Mouse (Mus musculus): Measurements from ENCODE around the gene Foxo3. TPM values are rescaled to one million over a fixed set of nuclear protein-coding genes. Genes with fewer than 3 reads are reported as not detected.
A peak's percentile ranks its signal among the peaks of the same experiment; 100 is the strongest.

Foxo3 gene
- polyA plus RNA-seq (2012; ENCODE audit: insufficient read depth, insufficient read length, missing spikeins): 4.7 and 6.4 TPM in 2 replicates

DNA sequence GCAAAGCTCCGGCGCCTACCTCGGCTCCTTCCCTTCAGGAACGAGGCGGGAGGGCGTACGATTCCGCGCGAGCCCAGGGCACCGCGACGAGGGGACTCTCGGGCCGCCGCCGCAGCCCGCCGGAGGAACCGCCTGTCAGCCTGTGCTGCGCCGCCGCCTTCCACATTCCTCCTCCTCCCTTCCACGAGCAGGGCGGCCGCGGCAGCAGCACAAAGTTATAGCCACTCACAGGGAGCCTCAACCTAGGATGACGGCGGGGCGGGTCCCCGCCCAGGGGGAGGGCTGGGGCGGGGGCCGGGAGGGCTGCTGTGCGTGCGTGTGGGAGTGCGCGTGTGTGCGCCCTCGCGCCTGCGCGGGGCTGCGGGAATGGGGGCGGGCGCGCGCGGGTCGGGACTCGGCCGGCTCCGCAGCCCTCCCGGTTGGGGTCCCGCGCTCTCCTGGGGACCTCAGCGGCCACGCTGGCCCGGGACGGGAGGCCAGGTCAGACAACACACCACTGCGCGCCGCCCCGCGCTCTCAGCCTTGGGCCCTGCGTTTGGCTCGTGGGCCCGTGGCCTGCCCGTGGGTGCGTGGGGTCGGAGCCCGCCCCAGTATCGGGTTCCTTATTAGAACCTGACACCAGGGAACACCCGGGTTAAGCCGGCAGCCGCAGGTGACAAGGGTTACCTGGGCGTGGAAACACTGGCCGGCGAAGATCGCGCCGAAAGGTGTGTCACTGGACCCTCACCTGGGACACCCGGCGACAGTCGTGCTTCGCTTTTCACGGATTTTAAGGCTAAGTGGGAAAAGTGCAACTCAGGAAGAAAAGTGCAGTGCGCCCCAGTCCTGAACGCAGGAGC lies at the start of gene Foxo3:
Foxo3 (minus strand) TSS at position 249 of the 839 bp plus-strand sequence.
- Histone ChIP-seq H3K4me3 (ENCODE audit: insufficient read depth, low read depth, low read length) (peak within 1 kb of the TSS; percentile 88), H3K4me1 (ENCODE audit: control insufficient read depth, insufficient read depth, insufficient read length, low read length) (peaks cover 13% of the 10 kb centered on the region), H3K27ac (replicated peaks; ENCODE audit: low read depth, low read length) (peak within 1 kb of the TSS; percentile 83)

DNA sequence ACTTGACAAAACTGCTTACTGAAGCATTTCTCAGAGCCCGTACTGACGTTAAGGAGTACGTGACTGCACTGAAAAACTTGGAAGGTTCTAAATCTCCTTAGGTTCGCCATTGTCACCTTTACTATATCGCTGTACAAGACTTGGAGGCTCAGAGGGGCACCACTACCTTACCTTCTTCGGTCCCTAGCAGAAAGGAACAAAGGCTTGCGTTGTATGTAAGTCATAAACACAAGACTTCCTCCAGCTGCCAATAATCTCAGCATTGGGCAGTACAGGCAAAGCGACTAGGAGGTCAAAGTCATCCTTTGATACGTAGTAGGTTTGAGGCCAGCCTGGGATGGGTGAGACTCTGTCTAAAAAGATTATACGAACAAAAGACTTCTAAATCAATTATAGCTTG lies 48.8 kb upstream of the Foxo3 start:
- H3K27ac ChIP-seq (replicated peaks; ENCODE audit: low read depth, low read length): no peak overlapping the region
- no peak overlapping the region for H3K4me3 ChIP-seq (ENCODE audit: insufficient read depth, low read depth, low read length)
- no peaks in the 10 kb centered on the region for H3K4me1 ChIP-seq (ENCODE audit: control insufficient read depth, insufficient read depth, insufficient read length, low read length)

- Histone ChIP-seq H3K4me3 (ENCODE audit: insufficient read depth, low read depth, low read length) (no peak overlapping the region), H3K4me1 (ENCODE audit: control insufficient read depth, insufficient read depth, insufficient read length, low read length) (no peaks in the 10 kb centered on the region), H3K27ac (replicated peaks; ENCODE audit: low read depth, low read length) (no peak overlapping the region)
Measured at GRCm38 (mm10) chr10:42323978-42324377, 47.4 kb upstream of the Foxo3 start.

- Histone ChIP-seq H3K4me3 (ENCODE audit: insufficient read depth, low read depth, low read length) (no peak overlapping the region), H3K27ac (replicated peaks; ENCODE audit: low read depth, low read length) (no peak overlapping the region), H3K4me1 (ENCODE audit: control insufficient read depth, insufficient read depth, insufficient read length, low read length) (no peaks in the 10 kb centered on the region)
Measured at GRCm38 (mm10) chr10:42313222-42313786, 36.7 kb upstream of the Foxo3 start.

- Histone ChIP-seq H3K27ac (replicated peaks; ENCODE audit: low read depth, low read length) (no peak overlapping the region), H3K4me3 (ENCODE audit: insufficient read depth, low read depth, low read length) (no peak overlapping the region), H3K4me1 (ENCODE audit: control insufficient read depth, insufficient read depth, insufficient read length, low read length) (no peaks in the 10 kb centered on the region)
Measured at GRCm38 (mm10) chr10:42312557-42312956, 36.0 kb upstream of the Foxo3 start.

DNA sequence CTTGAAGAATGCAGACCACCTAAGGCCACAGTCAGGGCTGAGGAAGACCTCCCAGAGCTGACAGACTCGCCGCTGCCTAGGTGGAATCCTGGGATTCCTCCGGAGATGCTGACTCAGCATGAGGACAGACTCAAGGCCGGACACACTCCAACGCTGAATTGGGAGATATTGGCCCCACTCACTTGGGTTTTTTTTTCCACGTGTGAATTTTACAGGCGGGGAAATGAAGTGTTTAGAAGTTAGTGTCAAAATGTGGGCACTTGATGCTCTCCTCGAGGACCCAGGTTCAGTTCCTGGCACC lies 32.1 kb upstream of the Foxo3 start:
- no peaks in the 10 kb centered on the region for H3K4me1 ChIP-seq (ENCODE audit: control insufficient read depth, insufficient read depth, insufficient read length, low read length)
- no peak overlapping the region for H3K27ac ChIP-seq (replicated peaks; ENCODE audit: low read depth, low read length)
- H3K4me3 ChIP-seq (ENCODE audit: insufficient read depth, low read depth, low read length): peak overlapping the region; percentile 40; the same call in 1 of the 2 replicates

- no peak overlapping the region for H3K27ac ChIP-seq (replicated peaks; ENCODE audit: low read depth, low read length)
Measured at GRCm38 (mm10) chr10:42307980-42308686, 31.6 kb upstream of the Foxo3 start.

GRCm38 (mm10) chr10:42306422-42306821 lies 29.9 kb upstream of the Foxo3 start:
- no peaks in the 10 kb centered on the region for H3K4me1 ChIP-seq (ENCODE audit: control insufficient read depth, insufficient read depth, insufficient read length, low read length)
- H3K4me3 ChIP-seq (ENCODE audit: insufficient read depth, low read depth, low read length): no peak overlapping the region
- H3K27ac ChIP-seq (replicated peaks; ENCODE audit: low read depth, low read length): no peak overlapping the region

More at GRCm38 (mm10) chr10:42307980-42308686, 31.6 kb upstream of the Foxo3 start:
- Histone ChIP-seq H3K4me3 (ENCODE audit: insufficient read depth, low read depth, low read length) (peak overlapping the region; percentile 40), H3K4me1 (ENCODE audit: control insufficient read depth, insufficient read depth, insufficient read length, low read length) (no peaks in the 10 kb centered on the region)

DNA sequence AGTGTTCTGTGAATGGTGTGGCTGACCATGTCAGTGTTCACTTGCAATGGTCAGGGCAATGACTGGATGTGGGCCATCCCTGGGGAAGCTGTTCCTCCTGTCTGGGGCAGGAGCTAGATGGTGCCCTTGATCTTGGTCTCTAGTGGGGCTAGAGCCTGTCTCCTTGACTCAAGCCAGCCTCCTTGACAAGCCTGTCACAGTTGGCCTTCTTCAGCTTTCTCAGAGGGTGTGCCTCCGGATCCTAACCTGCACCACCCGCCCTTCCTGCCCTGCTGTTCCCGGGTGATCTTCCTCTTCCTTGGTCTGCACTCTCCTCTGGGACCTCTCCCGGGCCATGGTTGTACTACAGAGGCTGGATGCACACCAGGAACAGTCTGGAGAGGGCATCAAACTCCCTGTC lies 24.2 kb upstream of the Foxo3 start:
- H3K4me1 ChIP-seq (ENCODE audit: control insufficient read depth, insufficient read depth, insufficient read length, low read length): peaks cover 4% of the 10 kb centered on the region; the same call in 1 of the 2 replicates
- H3K27ac ChIP-seq (replicated peaks; ENCODE audit: low read depth, low read length): no peak overlapping the region
- no peak overlapping the region for H3K4me3 ChIP-seq (ENCODE audit: insufficient read depth, low read depth, low read length)

- Histone ChIP-seq H3K4me1 (ENCODE audit: control insufficient read depth, insufficient read depth, insufficient read length, low read length) (peaks cover 4% of the 10 kb centered on the region; the same call in 1 of the 2 replicates), H3K27ac (replicated peaks; ENCODE audit: low read depth, low read length) (no peak overlapping the region)
Measured at GRCm38 (mm10) chr10:42299967-42300366, 23.4 kb upstream of the Foxo3 start.

GRCm38 (mm10) chr10:42299426-42299825 lies 22.9 kb upstream of the Foxo3 start:
- Histone ChIP-seq H3K4me3 (ENCODE audit: insufficient read depth, low read depth, low read length) (no peak overlapping the region), H3K4me1 (ENCODE audit: control insufficient read depth, insufficient read depth, insufficient read length, low read length) (peaks cover 4% of the 10 kb centered on the region; the same call in 1 of the 2 replicates), H3K27ac (replicated peaks; ENCODE audit: low read depth, low read length) (no peak overlapping the region)

More at GRCm38 (mm10) chr10:42299967-42300366, 23.4 kb upstream of the Foxo3 start:
- H3K4me3 ChIP-seq (ENCODE audit: insufficient read depth, low read depth, low read length): no peak overlapping the region

DNA sequence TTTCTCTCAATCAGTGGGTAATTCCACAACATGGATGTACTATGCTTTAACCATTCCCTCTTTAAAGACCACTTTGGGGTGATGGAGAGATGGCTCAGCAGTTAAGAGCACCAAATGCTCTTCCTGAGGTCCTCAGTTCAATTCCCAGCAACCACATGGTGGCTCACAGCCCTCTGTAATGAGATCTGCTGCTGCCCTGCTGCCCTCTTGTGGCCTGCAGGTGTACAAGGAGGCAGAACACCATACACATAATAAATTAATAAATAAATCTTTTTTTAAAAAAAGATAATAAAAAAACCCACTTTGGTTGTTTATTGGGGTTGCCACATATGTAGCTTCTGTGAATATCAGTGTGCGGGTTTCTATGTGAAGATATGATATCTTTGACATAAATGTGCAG lies 21.4 kb upstream of the Foxo3 start:
- H3K4me1 ChIP-seq (ENCODE audit: control insufficient read depth, insufficient read depth, insufficient read length, low read length): peaks cover 4% of the 10 kb centered on the region; the same call in 1 of the 2 replicates
- no peak overlapping the region for H3K27ac ChIP-seq (replicated peaks; ENCODE audit: low read depth, low read length)
- H3K4me3 ChIP-seq (ENCODE audit: insufficient read depth, low read depth, low read length): no peak overlapping the region

- Histone ChIP-seq H3K27ac (replicated peaks; ENCODE audit: low read depth, low read length) (no peak overlapping the region), H3K4me1 (ENCODE audit: control insufficient read depth, insufficient read depth, insufficient read length, low read length) (peaks cover 4% of the 10 kb centered on the region; the same call in 1 of the 2 replicates), H3K4me3 (ENCODE audit: insufficient read depth, low read depth, low read length) (no peak overlapping the region)
Measured at GRCm38 (mm10) chr10:42297109-42297508, 20.6 kb upstream of the Foxo3 start.

DNA sequence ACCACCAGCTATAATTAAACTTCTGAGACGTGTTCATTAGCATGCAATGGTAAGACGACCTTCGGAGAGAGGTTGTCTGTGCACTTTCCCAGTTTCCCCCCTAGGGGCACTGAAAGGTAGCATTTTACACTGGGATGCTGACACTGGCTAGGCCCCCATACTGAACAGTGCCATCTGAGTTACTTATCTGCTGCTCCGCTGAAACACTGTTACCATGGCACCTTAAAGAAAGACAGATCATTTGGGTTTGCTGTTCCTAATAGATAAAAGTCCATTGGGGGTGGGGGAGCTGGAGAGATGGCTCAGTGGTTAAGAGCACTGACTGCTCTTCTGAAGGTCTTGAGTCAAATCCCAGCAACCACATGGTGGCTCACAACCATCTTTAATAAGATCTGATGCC lies 20.0 kb upstream of the Foxo3 start:
- H3K4me3 ChIP-seq (ENCODE audit: insufficient read depth, low read depth, low read length): no peak overlapping the region
- peaks cover 4% of the 10 kb centered on the region; the same call in 1 of the 2 replicates for H3K4me1 ChIP-seq (ENCODE audit: control insufficient read depth, insufficient read depth, insufficient read length, low read length)
- no peak overlapping the region for H3K27ac ChIP-seq (replicated peaks; ENCODE audit: low read depth, low read length)

- Histone ChIP-seq H3K27ac (replicated peaks; ENCODE audit: low read depth, low read length) (no peak overlapping the region), H3K4me1 (ENCODE audit: control insufficient read depth, insufficient read depth, insufficient read length, low read length) (no peaks in the 10 kb centered on the region), H3K4me3 (ENCODE audit: insufficient read depth, low read depth, low read length) (no peak overlapping the region)
Measured at GRCm38 (mm10) chr10:42295028-42295427, 18.5 kb upstream of the Foxo3 start.
